In the genomic region with DNA sequence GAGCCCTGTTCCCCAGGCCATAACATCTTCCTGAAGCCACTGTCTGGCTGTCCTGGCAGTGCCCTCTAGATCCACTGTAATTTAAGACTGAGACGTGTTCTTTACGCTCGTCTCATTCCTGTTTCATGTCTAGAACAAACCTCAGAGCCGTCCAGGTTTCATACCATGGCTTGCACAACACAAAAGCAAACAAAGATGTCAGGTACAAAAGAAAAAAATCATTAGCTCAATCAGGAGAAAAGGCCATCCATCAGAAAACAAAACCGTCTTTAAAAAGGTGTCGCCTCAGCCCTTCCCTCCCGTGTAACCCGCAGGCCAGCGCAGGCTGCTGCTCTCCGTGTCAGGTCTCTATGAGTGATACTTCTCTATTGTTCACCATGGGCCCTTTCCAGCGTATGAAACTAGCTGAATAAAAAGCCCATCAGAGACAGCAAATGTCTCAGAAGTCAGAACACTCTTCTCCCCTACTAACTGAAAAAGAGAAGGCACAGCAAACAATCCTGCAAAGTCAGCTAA, we compare ENCODE assay signal across 28 mouse cellular contexts. TPM values are rescaled to one million over a fixed set of nuclear protein-coding genes. Genes with fewer than 3 reads are reported as not detected.
DNase-seq lines count a peak whose midpoint lies in the region; ATAC-seq and TF ChIP-seq lines count a peak whose summit lies in the region.
"Had no signal": no experiment of that assay in that cellular context is flagged by ENCODE, and none has a peak within 500 bp of the region (broad histone marks: within the 10 kb centered on the region; RNA-seq: fewer than 3 reads in every experiment).

No protein-coding gene starts in this region.

- TF ChIP-seq CTCF in stomach, postnatal 0 days (IDR thresholded peaks at IDR 0.05; ENCODE audit: low read depth) = no peak

- H3K36me3 ChIP-seq in heart, embryonic 10.5 days = peaks cover 29% of the 10 kb centered on the region
- H3K36me3 ChIP-seq in liver, embryonic 15.5 days (replicated peaks) = peaks cover 29% of the 10 kb centered on the region
- peaks cover 7% of the 10 kb centered on the region for H3K36me3 ChIP-seq in liver, embryonic 11.5 days (ENCODE audit: control insufficient read depth, insufficient read depth, low read length)
- peaks cover 7% of the 10 kb centered on the region for H3K36me3 ChIP-seq in stomach, postnatal 0 days (ENCODE audit: control insufficient read depth, insufficient read depth, low read length)
- H3K36me3 ChIP-seq: forebrain, embryonic 15.5 days had no signal

- peak; percentile 53 for DNase-seq in heart, embryonic 10.5 days (ENCODE audit: low spot score)
- DNase-seq in heart, adult 18-20 months = no peak
- no peak for DNase-seq in liver, embryonic 11.5 days (ENCODE audit: low spot score)
- peak; percentile 10 for DNase-seq in stomach, postnatal 0 days (ENCODE audit: low spot score)
- DNase-seq in cerebellum, adult 18-20 months = no peak
- DNase-seq: adrenal gland, adult 2 months; adrenal gland, postnatal 14 days; cerebellum, adult 11 months; cerebellum, adult 8-10 months; cerebellum, postnatal 10 days; cerebellum, postnatal 36 days; embryo, embryonic 11 days; gastrocnemius, postnatal 10 days; heart, adult 2 months; heart, postnatal 10 days; heart, postnatal 36 days had no signal

- H3K4me1 ChIP-seq in heart, embryonic 10.5 days = peaks cover 3% of the 10 kb centered on the region; the same call in 1 of the 2 replicates
- 0 out of 2 replicates have a peak, but pooled peaks cover 7% of the 10 kb centered on the region for H3K4me1 ChIP-seq in liver, embryonic 15.5 days (replicated peaks)
- H3K4me1 ChIP-seq in liver, embryonic 11.5 days (replicated peaks; ENCODE audit: control insufficient read depth, insufficient read depth, low read length) = no peaks in the 10 kb centered on the region
- H3K4me1 ChIP-seq in stomach, postnatal 0 days (replicated peaks; ENCODE audit: control insufficient read depth, insufficient read depth) = no peaks in the 10 kb centered on the region
- H3K4me1 ChIP-seq: embryonic facial prominence, embryonic 13.5 days; forebrain, embryonic 12.5 days; forebrain, embryonic 15.5 days; hindbrain, embryonic 13.5 days had no signal

- H3K27me3 ChIP-seq in heart, embryonic 10.5 days (ENCODE audit: insufficient read depth, poor library complexity, severe bottlenecking) = no peaks in the 10 kb centered on the region
- no peaks in the 10 kb centered on the region for H3K27me3 ChIP-seq in liver, embryonic 15.5 days
- H3K27me3 ChIP-seq in liver, embryonic 11.5 days (replicated peaks; ENCODE audit: control insufficient read depth, insufficient read depth, low read length) = no peaks in the 10 kb centered on the region
- no peaks in the 10 kb centered on the region for H3K27me3 ChIP-seq in stomach, postnatal 0 days (ENCODE audit: control insufficient read depth, insufficient read depth, low read length)
- H3K27me3 ChIP-seq: embryonic facial prominence, embryonic 13.5 days; forebrain, embryonic 12.5 days; forebrain, embryonic 15.5 days; heart, embryonic 12.5 days; heart, embryonic 15.5 days; hindbrain, embryonic 13.5 days had no signal

- no peak; the same call in 1 of the 2 replicates for ATAC-seq in liver, embryonic 15.5 days (ENCODE audit: insufficient read depth)
- ATAC-seq in liver, embryonic 11.5 days (replicated peaks; ENCODE audit: low FRiP score) = no peak
- ATAC-seq in stomach, postnatal 0 days (ENCODE audit: low FRiP score, low TSS enrichment) = no peak
- ATAC-seq: CD4-positive, CD25-positive, alpha-beta regulatory T cell, adult 4 months; forebrain, embryonic 15.5 days; hindbrain, embryonic 16.5 days had no signal

- H3K4me2 ChIP-seq in liver, embryonic 15.5 days = no peak overlapping the region
- H3K4me2 ChIP-seq in liver, embryonic 11.5 days = no peak overlapping the region
- no peak overlapping the region for H3K4me2 ChIP-seq in stomach, postnatal 0 days (replicated peaks; ENCODE audit: low read depth)
- H3K4me2 ChIP-seq: embryonic facial prominence, embryonic 13.5 days; forebrain, embryonic 12.5 days; forebrain, embryonic 15.5 days; heart, embryonic 12.5 days; heart, embryonic 15.5 days; hindbrain, embryonic 13.5 days had no signal

- TF ChIP-seq EP300 in stomach, postnatal 0 days (optimal IDR thresholded peaks at IDR 0.05) = no peak

- H3K9ac ChIP-seq in liver, embryonic 15.5 days = no peak overlapping the region
- no peak overlapping the region for H3K9ac ChIP-seq in liver, embryonic 11.5 days (ENCODE audit: low read depth, low read length)
- H3K9ac ChIP-seq in stomach, postnatal 0 days (ENCODE audit: low read length) = no peak overlapping the region
- H3K9ac ChIP-seq: embryonic facial prominence, embryonic 13.5 days; forebrain, embryonic 12.5 days; forebrain, embryonic 15.5 days; heart, embryonic 12.5 days; heart, embryonic 15.5 days; hindbrain, embryonic 13.5 days had no signal

- 84% methylated on average over 11 of the region's 11 CpGs for WGBS in heart, embryonic 10.5 days
- 78% methylated on average over 11 of the region's 11 CpGs for WGBS in liver, embryonic 15.5 days (ENCODE audit: insufficient replicate concordance)
- WGBS in liver, embryonic 11.5 days = 84% methylated on average over 11 of the region's 11 CpGs
- 65% methylated on average over 11 of the region's 11 CpGs for WGBS in stomach, postnatal 0 days

- no peak overlapping the region for H3K4me3 ChIP-seq in heart, embryonic 10.5 days
- H3K4me3 ChIP-seq in liver, embryonic 15.5 days (replicated peaks) = no peak overlapping the region
- no peak overlapping the region for H3K4me3 ChIP-seq in liver, embryonic 11.5 days (ENCODE audit: low read depth, low read length)
- H3K4me3 ChIP-seq in stomach, postnatal 0 days (ENCODE audit: low read depth, low read length) = no peak overlapping the region
- H3K4me3 ChIP-seq: embryonic facial prominence, embryonic 10.5 days; embryonic facial prominence, embryonic 13.5 days; erythroblast, embryonic 14.5 days; forebrain, embryonic 12.5 days; forebrain, embryonic 15.5 days; heart, adult 2 months; heart, embryonic 12.5 days; heart, embryonic 15.5 days; hindbrain, embryonic 10.5 days; hindbrain, embryonic 13.5 days had no signal

- H3K27ac ChIP-seq in heart, embryonic 10.5 days = no peak overlapping the region
- H3K27ac ChIP-seq in liver, embryonic 15.5 days (replicated peaks) = peak overlapping the region; percentile 56; the same call in 1 of the 2 replicates
- H3K27ac ChIP-seq in liver, embryonic 11.5 days (ENCODE audit: low read depth, low read length) = no peak overlapping the region
- H3K27ac ChIP-seq in stomach, postnatal 0 days (replicated peaks) = no peak overlapping the region
- H3K27ac ChIP-seq: embryonic facial prominence, embryonic 10.5 days; embryonic facial prominence, embryonic 13.5 days; forebrain, embryonic 12.5 days; forebrain, embryonic 15.5 days; heart, adult 2 months; heart, embryonic 15.5 days; hindbrain, embryonic 10.5 days; hindbrain, embryonic 13.5 days had no signal

- H3K9me3 ChIP-seq in heart, embryonic 10.5 days = no peaks in the 10 kb centered on the region
- no peaks in the 10 kb centered on the region for H3K9me3 ChIP-seq in liver, embryonic 15.5 days (replicated peaks)
- H3K9me3 ChIP-seq in liver, embryonic 11.5 days (ENCODE audit: control insufficient read depth, low read length) = no peaks in the 10 kb centered on the region
- no peaks in the 10 kb centered on the region for H3K9me3 ChIP-seq in stomach, postnatal 0 days (ENCODE audit: control insufficient read depth, low read length)
- H3K9me3 ChIP-seq: embryonic facial prominence, embryonic 10.5 days; embryonic facial prominence, embryonic 13.5 days; forebrain, embryonic 12.5 days; forebrain, embryonic 15.5 days; heart, embryonic 12.5 days; heart, embryonic 15.5 days; hindbrain, embryonic 10.5 days; hindbrain, embryonic 13.5 days had no signal

RNA-seq across cellular contexts. Expression of a gene that starts 38.2 kb away (rescaled TPM):
- 43.7 and 44.9 TPM in 2 replicates for polyA plus RNA-seq in heart, embryonic 10.5 days (2016; fragmentation: Nextera tagmentation; extraction: Ambion mirVana)
- total RNA-seq in heart, adult 18-20 months (2021) = 10 to 100 TPM; 76.5 to 91.8 TPM
- 18.7 TPM in 2 replicates for polyA plus RNA-seq in liver, embryonic 15.5 days (2015; fragmentation: Nextera tagmentation; extraction: Ambion mirVana)
- polyA plus RNA-seq in liver, embryonic 11.5 days (2014; fragmentation: Nextera tagmentation; extraction: Ambion mirVana) = 30.9 and 33.3 TPM in 2 replicates
- polyA plus RNA-seq in stomach, postnatal 0 days (2015; fragmentation: Nextera tagmentation; extraction: Ambion mirVana) = 27.2 and 28.7 TPM in 2 replicates

Comparison
In these comparisons a context has a peak if more than half of its experiments do, and no peak if none do; other contexts are left out.
1. DNase-seq: peak in heart, embryonic 10.5 days (single experiment) and stomach, postnatal 0 days (single experiment); none in heart, adult 18-20 months (0 of 2), liver, embryonic 11.5 days (single experiment) and cerebellum, adult 18-20 months (0 of 2).